Mouse (Mus musculus): ENCODE data around the gene Gpr157.
A peak's percentile ranks its signal among the peaks of the same experiment; 100 is the strongest.
"Not testable (repeated sequence)": the region's sequence is repeated elsewhere in the genome, so short reads cannot be mapped to it uniquely, and the experiment has no call there.

The Gpr157 gene

DNA sequence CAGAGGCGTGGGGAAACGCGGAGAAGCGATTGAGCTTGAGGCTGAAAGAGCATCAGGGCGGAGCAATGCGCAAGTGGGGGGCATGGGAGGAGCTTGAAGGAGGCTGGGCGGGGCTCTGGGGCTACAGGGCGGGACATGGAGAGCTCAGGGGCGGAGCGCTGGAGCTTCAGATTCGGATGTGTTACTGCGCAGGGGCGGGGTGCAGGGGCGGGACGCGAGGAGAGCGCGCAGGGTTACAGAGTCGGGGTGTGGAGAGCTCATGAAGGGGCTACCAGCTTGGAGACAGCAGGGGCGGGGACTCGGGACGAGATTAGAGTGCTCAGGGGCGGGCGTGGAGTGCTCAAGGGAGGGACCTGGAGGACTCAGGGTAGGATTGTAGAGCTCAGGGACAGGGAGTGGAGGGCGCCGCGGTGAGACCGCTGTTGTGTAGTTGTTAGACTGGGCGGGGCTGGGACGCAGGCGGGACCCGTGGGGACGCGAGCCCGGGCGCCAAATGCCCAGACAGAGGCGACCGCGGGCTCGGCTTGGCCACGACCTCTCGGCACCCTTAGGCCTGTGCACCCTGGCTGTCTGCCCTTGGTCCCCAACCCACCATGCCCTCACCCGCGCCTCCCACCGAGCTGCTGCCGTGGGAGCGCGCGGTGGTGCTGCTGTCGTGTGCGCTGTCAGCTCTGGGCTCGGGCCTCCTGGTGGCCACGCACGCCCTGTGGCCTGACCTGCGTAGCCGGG, at the start of gene Gpr157:
TSS of gene Gpr157 (plus strand) at position 205 of the 729 bp plus-strand sequence.
- DNase-seq, result peak; percentile 92

DNA sequence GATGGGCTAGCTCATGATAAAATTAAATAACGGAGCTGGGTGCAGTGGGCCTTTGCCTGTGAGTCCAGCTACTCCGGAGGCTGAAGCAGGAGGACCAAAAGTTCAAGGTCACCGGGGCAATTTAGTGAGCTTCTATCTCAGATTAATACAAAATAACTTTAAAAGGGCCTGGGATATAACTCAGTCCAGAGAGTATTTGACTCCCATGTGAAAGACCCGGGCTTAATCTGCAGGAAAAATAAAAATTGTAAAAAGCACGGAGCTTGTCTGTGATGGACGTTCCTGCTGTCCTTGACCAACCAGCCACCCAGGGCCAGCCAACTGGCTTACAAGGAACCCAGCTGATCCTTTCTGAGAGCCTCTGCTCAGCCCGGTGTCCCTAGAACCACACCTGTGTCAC, 48.6 kb upstream of the Gpr157 start:
- no peak for DNase-seq

- no peak for DNase-seq
Observed at GRCm38 (mm10) chr4:150040003-150040581, 47.1 kb upstream of the Gpr157 start.

DNA sequence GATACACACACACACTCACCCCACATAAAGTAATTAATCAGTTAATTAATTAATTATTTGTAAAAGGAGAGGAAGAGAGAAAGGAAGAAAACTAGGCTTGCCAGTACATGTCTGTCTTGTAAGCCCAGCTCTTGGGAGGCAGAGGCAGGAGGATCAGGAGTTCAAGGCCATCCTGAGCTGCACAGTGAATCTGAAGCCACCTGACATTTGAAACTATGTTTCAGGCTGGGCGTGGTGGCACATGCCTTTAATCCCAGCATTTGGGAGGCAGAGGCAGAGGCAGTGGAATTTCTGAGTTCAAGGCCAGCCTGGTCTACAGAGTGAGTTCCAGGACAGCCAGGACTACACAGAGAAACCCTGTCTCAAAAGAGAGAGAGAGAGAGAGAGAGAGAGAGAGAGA, 46.3 kb upstream of the Gpr157 start:
- not testable (repeated sequence) for DNase-seq

DNA sequence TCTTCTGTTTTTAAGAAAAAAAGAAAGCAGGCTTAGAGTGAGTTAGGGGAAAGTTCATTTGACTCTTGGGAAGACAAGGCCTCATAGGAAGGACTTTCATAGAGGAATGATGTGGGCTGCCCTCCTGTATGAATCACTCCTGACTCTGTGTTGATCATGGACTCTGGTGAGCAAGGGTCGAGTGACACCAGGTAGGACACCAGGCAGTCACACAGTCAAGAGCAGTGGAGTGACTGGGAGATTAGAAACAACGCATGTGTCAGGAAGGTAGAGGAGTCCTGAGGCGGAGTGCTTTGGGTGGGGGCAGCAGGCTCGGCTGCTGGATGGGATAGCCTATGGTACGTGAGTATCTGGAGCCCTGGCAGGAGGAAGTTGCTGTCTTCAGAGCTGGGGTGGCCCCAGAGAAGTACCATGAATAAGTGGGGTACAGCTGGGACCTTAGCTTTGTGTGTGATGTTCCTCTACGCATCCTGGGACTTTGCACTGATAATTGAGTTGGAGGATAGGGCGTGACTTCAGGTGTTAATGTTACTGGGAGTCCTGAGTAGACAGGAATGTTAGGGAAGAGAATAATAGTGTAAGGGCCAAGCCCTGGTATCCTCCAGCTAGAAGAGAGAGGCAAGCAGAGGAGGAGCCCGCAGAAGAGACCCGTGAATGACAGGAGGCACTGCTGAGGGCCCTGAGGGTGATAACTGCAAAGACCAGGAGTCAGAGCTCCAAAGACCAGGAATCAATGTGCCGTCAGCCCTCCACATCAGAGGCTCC, 45.6 kb upstream of the Gpr157 start:
- DNase-seq, result no peak

DNA sequence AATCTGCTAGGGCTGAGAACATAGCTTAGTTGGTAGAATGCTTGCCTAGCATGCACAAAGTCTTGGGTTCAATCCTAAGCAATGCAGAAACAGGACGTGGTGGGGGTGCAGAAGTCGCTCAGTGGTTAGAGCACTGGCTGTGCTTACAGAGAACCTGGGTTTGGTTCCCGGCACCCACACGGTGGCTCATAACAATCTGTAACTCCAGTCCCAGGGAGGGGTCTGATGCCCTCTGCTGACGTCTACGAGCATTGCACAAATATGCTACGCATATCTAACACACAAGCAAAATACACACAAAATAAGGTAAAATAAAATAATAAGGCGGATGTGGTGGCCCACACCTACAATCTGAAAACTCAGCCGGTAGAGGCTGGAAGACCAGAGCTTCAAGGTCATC, 43.6 kb upstream of the Gpr157 start:
- no peak for DNase-seq

DNA sequence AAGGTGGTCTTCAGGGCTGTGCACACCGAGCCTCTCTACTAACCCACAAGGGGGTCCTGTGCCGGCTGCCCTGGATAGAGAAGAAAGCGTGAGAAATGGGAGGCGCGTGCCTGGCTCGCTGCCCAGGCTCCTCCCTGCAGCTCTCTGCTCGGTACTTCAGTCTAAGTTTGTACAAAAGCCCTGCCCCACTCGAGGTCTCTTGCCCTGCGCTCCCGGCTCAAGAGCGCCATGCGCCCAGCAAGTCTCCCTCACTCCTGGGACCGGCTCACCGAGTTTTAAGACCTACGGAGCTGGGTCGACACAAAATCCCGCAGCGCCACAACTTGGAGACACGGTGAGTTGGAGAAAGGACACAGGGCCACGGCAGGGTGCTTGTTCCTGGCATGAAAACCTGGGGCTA, 39.1 kb upstream of the Gpr157 start:
- DNase-seq, result no peak

DNA sequence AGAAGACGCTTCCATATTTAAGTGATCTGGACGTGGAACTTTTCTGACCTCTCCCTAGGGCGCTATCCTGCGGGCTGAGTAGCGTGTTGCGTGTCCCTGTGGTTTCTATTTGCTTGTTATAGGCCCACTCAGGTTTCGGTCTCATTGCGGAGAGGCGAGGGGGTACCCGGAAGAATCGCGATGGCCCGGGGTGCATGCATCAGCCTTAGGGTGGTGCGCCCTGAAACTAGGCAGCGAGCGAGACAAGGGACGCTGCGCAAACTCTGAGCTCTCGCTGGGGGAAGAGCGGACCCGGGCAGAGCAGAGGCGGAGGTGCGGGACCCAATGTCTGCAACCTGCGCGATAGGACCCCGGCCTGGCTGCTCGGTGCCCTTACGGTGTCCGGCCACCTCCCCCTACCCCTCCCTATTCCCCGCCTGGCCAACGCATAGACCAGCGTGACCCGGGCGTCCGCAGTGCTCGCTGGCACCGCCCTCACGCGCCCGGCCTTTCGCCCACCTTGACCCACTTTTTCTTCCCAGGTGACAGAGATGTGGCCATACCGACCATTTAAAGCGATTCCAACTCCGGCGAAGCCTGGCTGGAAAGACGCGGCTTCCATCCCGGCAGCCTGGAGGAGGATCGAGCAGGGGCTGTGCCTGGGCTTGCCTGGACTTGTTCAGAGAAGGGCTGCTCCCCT, 38.5 kb upstream of the Gpr157 start:
- no peak for DNase-seq

DNA sequence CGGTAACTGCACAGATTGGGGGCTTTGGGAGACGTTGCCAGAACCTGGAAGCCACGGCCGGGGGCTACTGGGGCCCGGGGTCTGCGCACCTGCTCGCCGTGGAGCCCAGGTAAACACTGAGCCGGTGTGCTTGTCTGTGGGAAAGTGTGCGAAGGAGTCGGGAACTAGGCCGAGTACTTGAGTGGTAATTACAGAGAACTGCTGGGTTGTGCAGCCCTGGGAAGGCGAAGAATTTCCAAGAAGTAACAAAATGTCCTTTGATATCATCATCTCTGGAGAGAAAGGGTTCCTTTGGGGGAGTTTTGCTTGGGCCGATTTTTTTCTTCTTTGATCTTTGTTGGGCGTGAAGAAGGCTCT, 38.0 kb upstream of the Gpr157 start:
- no peak for DNase-seq

DNA sequence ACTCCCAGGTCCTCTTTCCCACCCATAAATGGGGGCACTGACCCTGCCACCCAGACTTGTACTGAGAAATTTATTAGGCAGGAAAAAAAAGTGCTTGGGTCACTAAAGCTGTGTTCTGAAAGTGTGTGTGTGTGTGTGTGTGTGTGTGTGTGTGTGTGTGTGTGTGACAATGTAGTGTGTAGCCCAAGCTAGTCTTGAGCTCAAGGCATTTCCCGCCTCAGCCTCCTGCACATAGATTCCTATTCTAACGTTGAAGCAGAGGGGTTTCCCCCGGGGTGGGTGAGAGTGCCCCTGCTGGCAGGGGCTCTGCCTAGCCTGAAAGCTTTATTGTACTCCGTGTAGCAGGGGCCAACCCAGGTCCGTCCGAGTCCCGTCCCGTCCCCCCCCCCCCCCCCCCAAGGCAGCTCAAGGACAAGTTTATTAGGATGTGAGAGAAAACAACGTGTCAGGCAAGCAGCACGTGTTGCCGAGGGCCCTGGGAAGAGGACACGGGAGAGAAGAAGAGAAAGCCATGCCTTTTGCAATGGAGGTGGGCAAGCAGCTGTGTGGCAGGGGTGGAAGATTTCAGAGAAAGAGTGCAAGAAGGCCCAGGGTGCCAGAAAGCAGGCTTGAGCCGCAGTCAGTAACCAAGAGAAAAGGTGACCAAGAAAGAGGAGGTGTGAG, 37.5 kb upstream of the Gpr157 start:
- DNase-seq, result no peak

DNA sequence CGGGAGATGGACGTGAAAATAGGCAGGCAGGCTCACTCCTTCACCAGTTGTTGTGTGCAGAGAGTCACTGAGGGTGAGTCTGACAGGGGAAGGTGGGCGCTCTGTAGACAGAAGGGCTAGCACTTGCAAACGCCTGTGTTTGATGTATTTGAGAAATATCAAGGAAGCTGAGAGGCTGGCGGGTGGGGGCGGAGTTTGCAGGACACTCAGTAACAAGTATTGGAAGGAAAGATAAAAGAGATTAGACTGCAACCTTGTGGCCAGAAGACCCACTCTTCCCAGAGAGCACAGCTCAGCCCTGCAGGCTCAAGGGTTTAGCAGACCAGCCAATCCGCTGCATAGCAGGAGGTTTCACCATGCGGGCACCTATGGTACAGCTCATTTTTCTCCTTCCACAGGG, 35.7 kb upstream of the Gpr157 start:
- no peak for DNase-seq

DNA sequence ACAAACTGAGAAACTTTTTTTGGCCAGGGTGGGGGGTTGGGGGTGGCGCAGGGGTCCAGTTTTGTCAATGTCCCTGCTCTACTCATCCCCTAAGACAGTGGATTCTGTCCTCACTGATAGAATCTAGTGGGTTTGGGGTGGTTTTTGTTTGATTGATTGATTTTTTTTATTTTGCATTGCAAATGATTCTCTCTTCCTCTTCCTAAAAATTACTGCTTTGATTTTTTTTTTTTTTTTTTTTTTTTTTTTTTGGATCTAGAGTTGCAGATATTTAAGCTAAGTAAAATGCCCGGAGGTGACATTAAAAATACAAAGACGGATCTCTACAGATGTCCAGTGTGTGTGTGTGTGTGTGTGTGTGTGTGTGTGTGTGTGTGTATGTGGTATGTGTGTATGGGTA, 34.8 kb upstream of the Gpr157 start:
- DNase-seq, result no peak

DNA sequence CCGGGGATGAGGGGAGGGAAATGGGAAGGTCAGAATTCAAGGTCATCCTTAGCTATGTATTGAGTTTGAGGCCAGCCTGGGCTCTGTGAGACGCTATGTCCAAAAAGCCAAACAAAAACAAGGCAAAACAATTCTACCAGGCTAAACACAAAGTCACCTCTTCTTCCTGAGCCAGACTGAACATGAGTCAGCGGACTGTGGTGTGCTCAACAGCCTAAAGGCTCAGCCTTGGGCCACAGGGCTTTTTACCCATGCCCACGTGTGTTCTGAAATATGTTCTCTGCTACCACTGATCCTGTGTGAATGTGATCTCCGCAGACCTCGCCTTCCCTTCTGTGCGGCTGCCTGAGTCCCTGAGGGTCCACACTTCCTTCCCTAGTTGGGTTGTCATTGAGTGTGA, 31.0 kb upstream of the Gpr157 start:
- DNase-seq, result no peak

DNA sequence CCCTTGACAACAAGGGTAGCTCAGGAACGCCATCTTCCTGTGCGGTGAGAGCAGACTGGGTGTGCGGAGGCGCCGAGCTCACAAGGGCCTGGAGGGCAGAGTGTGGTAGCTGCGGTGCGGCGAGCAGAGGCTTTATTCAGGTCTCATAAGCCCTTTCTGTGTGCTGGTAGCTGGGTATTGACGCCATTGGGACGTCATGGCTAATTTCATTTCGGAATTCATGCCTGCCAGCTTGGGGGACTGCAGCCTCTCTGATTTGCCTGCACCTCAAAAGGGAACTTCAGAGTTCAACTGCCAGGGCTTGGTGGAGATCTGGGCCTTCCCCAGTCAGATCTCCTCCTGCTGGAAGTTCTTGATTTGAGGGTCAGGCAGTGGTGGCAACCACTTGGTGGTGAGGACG, 29.4 kb upstream of the Gpr157 start:
- no peak for DNase-seq

GRCm38 (mm10) chr4:150059841-150060468, 27.2 kb upstream of the Gpr157 start:
- DNase-seq, result no peak

DNA sequence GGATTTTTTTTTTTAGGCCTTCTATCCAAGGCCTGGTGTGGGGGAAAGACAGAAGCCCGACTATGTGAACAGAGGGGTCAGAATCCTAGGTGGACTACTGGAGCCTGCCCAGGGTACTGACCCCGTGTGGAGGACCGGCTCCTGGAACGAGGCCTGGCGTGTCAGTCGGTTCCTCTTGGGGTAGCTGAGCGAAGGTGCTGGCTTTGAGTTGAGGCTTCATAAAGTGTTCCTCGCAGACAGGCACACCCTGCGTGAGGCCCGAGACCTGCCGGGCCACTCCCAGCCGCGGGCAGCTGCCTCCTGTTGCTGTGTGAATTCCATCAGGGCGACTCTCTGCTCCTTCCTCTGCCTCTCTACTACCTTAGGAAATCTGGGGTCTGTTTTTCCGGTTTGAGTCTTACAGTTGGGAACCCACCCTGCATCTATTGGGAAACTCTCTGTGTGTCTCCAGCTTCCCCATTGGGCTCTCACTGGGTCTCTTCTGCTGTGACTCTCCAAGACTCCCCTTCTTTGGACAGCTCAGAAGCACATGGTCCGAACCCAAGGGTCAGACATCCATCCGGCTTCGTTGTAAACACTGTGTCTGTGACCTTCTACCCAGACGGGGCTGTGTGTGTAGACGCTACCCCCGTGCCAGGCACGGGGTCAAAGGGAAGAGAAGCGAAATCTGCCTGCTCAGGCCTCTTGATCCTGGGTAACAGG, 26.5 kb upstream of the Gpr157 start:
- DNase-seq, result no peak

DNA sequence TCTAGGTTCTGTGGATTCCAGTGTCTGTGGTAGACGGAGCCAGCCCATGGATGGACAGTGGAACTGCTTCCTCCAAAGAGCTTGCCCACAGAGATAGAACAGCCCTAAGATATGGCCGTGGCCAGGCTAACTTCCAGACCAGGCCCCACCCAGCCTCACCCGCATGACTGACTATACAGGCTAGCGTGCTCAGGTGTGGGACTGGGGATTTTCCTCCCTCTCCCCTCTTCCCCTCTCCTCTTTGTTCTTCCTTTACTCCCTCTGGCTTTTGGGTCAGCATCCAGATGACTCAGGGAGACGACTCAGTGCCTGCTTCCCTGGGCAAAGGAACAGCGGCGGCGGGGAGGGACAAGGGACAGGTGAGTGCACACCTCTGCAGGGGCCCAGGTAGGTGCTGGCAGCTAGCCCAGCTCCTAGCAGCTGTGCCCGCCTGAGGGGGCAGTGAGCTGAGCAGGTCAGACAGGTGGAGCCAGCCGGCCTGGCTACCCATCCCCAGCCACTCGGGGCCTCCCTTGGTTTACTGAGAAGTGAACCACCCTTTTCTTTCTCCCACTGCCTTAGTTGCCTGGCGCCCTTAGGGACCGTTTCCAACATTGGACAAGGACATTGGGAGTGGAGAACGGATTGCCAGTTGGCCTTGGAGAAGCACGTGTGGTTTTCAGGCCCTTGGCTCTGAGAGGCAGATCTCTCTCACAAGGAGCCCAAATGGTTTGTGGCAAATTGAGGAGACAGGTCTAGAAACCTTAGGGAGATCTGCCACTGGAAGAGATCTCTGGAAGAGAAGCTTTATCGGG, 25.5 kb upstream of the Gpr157 start:
- no peak for DNase-seq

GRCm38 (mm10) chr4:150066706-150067323, 20.4 kb upstream of the Gpr157 start:
- no peak for DNase-seq

DNA sequence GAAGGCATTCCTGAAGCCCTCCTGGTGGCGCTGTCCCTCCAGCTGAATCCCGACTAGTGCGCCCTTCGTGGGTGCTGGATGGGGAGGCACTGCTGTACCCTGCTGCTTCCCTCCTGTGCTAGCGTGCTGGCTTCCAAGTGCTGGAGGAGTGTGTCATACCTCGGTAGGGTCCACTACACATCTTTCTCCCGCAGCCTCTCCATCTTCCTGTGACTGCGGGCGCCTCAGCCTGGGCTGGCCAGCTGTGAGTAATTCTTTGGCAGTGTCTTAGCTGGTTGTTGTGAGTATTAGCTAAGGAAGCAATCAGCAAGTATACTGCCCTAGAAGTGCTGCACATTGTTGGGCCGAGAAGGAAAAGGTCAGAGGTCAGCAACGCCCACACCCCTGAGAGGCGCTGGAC, 18.9 kb upstream of the Gpr157 start:
- no peak for DNase-seq

DNA sequence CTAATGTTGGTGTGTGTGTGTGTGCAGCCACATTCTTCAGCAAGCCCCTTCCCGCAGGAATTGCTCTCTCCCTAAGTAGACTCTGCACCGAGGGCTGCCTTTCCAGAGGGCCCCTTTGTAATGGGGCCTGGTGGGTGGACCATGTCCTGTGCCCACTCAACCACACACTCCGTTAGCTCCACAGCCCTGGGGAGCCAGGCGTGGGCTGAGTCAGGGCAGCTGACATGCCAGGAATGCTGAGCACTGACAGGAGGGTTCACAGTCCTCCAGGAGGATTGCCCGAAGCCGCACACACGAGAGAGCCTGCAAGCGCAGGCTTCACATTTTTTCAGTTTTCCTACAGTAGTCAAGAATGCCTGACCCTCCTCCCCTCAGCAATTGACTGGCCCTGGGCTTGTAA, 17.0 kb upstream of the Gpr157 start:
- DNase-seq, result no peak
